Mouse (Mus musculus): ENCODE results near the gene Stk39. TPM values are rescaled to one million over a fixed set of nuclear protein-coding genes. Genes with fewer than 3 reads are reported as not detected.
A peak's percentile ranks its signal among the peaks of the same experiment; 100 is the strongest.

The Stk39 gene
- polyA plus RNA-seq, 1 experiment from 2014 or later = 53.0 TPM

DNA sequence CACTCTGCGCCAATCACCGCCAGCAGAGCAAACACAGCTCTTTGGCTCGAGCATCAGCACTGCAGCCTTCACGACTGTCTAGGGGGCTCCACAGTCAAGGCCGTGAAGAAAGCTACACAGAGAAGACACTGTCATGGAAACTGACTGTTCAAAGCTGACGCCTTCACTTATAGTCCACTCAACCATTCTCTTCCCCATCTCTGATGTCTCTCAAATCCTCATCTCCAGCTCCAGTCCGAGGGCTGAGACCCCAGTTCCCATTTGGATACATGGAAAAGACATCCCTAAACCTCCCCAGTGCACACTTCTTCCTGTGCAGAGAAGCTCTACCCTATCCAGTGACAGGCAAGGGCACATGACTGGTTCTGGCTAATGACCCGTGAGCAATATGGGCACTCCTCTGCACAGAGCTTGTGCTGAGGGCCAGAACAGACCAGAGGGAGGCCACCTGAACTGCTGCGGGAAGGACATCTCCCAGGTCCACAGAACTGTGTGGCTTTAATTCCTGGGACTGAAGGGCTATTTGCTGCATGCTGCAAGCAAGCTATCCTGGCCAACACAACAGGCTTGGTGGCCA is 38.2 kb downstream of the Stk39 start:
- H3K36me3 ChIP-seq (ENCODE audit: control insufficient read depth, insufficient read depth, low read length) = no peaks in the 10 kb centered on the region
- no peaks in the 10 kb centered on the region for H3K9me3 ChIP-seq (ENCODE audit: control insufficient read depth, low read length)
- no peak overlapping the region for H3K27ac ChIP-seq (ENCODE audit: low read depth, low read length)
- no peaks in the 10 kb centered on the region for H3K27me3 ChIP-seq (ENCODE audit: control insufficient read depth, insufficient read depth, low read length)
- peak; percentile 46; the same call in 1 of the 2 replicates for ATAC-seq (ENCODE audit: low FRiP score)
- WGBS = 85% methylated on average over 9 of the region's 9 CpGs
- no peak for DNase-seq (ENCODE audit: low spot score)
- H3K4me2 ChIP-seq (replicated peaks; ENCODE audit: low read depth, low read length) = no peak overlapping the region
- H3K4me3 ChIP-seq (ENCODE audit: low read depth, low read length) = no peak overlapping the region
- no peaks in the 10 kb centered on the region for H3K4me1 ChIP-seq (replicated peaks; ENCODE audit: control insufficient read depth, insufficient read depth, low read length)
- H3K9ac ChIP-seq (ENCODE audit: low read depth, low read length) = no peak overlapping the region

DNA sequence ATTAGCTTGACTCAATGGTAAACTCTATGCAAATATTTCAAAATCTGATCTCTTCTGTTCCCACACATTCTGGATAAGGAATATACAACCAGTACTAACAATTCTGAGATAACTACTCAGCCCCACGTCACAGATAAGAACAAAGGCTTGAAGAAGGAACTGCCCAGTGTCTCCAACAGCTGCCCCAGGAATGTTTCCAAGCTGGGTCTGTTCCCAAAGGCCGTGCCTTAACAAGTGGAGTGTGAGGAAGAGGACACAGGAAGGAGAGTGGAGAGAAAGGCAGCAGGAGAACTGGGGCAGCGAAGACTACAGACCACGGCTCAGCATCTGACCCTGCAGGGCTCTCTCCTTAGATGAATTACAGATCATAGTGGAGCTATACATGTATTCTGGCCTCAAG is 39.2 kb downstream of the Stk39 start:
- WGBS = 68% methylated on average over 4 of the region's 4 CpGs
- Histone ChIP-seq H3K9me3 (ENCODE audit: control insufficient read depth, low read length) (no peaks in the 10 kb centered on the region), H3K36me3 (ENCODE audit: control insufficient read depth, insufficient read depth, low read length) (no peaks in the 10 kb centered on the region), H3K27me3 (ENCODE audit: control insufficient read depth, insufficient read depth, low read length) (no peaks in the 10 kb centered on the region), H3K9ac (ENCODE audit: low read depth, low read length) (no peak overlapping the region), H3K4me2 (replicated peaks; ENCODE audit: low read depth, low read length) (no peak overlapping the region), H3K4me1 (replicated peaks; ENCODE audit: control insufficient read depth, insufficient read depth, low read length) (no peaks in the 10 kb centered on the region), H3K27ac (ENCODE audit: low read depth, low read length) (no peak overlapping the region), H3K4me3 (ENCODE audit: low read depth, low read length) (no peak overlapping the region)
- DNase-seq (ENCODE audit: low spot score) = no peak
- ATAC-seq (ENCODE audit: low FRiP score) = no peak

DNA sequence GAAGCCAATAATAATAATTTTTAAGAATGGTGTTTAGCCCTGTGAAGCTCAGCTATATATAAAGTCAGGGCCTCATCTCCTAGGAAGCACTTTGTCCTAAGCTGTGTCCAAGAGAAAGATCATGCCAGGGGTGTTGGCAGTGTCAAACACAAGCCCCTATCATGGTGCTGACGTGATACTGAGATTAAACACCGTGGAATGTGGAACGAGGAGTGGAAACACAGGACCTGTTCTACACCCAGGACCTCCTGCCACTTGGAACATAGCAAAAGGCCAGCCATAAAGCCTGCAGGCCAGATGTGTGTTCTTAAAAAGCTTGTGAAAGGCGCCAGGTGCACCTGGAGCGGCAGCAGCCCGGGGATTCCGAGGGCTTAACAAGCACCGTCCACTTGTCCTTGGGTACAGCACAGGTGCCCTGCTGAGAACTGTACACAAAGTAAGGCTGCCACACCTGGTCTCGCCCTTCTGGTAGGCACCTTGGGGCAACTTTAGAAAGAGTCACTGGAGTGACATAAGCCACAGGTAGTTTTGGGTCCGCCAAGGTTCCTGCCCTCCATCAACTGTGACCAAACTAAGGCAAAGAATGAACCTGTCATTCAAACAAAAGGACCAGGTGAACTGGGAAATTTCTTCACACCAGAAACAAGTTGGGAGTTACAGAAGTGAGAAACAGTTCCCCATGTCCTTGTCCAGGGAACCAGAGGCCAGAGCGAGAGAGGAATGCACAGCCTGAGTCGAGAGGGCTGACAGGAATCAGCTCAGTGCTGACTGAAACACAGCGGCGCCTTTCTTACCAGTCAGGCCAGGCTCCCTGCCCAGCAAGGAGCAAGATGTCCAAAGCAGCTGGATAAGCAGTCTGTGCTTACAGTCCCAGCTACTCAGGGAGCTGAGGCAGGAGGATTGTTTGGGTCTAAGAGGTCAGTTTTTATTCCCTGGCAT is 40.8 kb downstream of the Stk39 start:
- H3K4me1 ChIP-seq (replicated peaks; ENCODE audit: control insufficient read depth, insufficient read depth, low read length) = no peaks in the 10 kb centered on the region
- WGBS = 83% methylated on average over 14 of the region's 14 CpGs
- no peaks in the 10 kb centered on the region for H3K27me3 ChIP-seq (ENCODE audit: control insufficient read depth, insufficient read depth, low read length)
- H3K9me3 ChIP-seq (ENCODE audit: control insufficient read depth, low read length) = no peaks in the 10 kb centered on the region
- no peak for ATAC-seq (ENCODE audit: low FRiP score)
- no peak overlapping the region for H3K9ac ChIP-seq (ENCODE audit: low read depth, low read length)
- no peak overlapping the region for H3K4me3 ChIP-seq (ENCODE audit: low read depth, low read length)
- no peak overlapping the region for H3K4me2 ChIP-seq (replicated peaks; ENCODE audit: low read depth, low read length)
- DNase-seq (ENCODE audit: low spot score) = no peak
- no peak overlapping the region for H3K27ac ChIP-seq (ENCODE audit: low read depth, low read length)
- H3K36me3 ChIP-seq (ENCODE audit: control insufficient read depth, insufficient read depth, low read length) = no peaks in the 10 kb centered on the region

DNA sequence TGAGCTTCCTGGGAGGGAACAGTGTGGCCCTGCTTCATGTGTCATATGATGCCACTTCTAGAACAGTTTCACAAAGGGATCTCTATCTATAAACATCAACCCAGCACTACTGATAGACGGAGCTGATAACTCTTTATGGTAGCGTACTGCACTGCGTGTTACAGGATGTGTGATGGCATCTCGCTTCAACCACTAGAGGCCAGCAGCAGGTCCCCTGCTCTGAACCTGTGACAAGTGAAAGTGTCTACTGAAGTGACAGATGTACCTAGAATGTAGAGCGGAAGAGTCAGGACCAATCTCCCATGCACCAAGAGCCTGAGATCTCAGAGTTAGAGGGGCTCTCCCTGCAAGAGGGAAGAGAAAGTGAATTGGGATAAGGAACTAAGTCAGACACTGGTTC is 41.6 kb downstream of the Stk39 start:
- ATAC-seq (ENCODE audit: low FRiP score) = no peak
- Histone ChIP-seq H3K27ac (ENCODE audit: low read depth, low read length) (no peak overlapping the region), H3K4me1 (replicated peaks; ENCODE audit: control insufficient read depth, insufficient read depth, low read length) (no peaks in the 10 kb centered on the region), H3K27me3 (ENCODE audit: control insufficient read depth, insufficient read depth, low read length) (no peaks in the 10 kb centered on the region), H3K4me3 (ENCODE audit: low read depth, low read length) (no peak overlapping the region), H3K9ac (ENCODE audit: low read depth, low read length) (no peak overlapping the region), H3K36me3 (ENCODE audit: control insufficient read depth, insufficient read depth, low read length) (no peaks in the 10 kb centered on the region), H3K9me3 (ENCODE audit: control insufficient read depth, low read length) (no peaks in the 10 kb centered on the region), H3K4me2 (replicated peaks; ENCODE audit: low read depth, low read length) (no peak overlapping the region)
- no peak for DNase-seq (ENCODE audit: low spot score)
- 89% methylated on average over 5 of the region's 5 CpGs for WGBS

DNA sequence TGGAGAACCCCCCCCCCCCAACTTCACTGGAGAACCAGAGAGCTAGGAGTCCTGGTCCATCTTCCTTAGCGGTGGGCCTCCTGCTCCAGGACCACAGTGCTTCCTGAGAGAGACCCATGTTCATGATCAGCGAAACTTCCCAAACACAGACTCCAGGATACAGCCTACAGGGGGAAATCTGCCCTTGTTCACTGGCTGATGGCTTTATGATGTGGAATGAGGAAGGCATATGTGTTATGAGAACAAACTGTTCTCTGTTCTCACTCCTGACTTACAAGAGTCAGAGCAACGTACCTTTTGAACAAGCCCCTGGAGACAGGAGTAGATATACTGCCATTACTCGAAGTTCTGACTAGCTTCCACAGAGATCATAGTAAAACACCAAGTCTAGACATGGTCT is 42.6 kb downstream of the Stk39 start:
- WGBS = 89% methylated on average over 4 of the region's 4 CpGs
- Histone ChIP-seq H3K36me3 (ENCODE audit: control insufficient read depth, insufficient read depth, low read length) (no peaks in the 10 kb centered on the region), H3K9ac (ENCODE audit: low read depth, low read length) (no peak overlapping the region), H3K9me3 (ENCODE audit: control insufficient read depth, low read length) (no peaks in the 10 kb centered on the region), H3K27me3 (ENCODE audit: control insufficient read depth, insufficient read depth, low read length) (no peaks in the 10 kb centered on the region), H3K4me2 (replicated peaks; ENCODE audit: low read depth, low read length) (no peak overlapping the region), H3K27ac (ENCODE audit: low read depth, low read length) (no peak overlapping the region), H3K4me1 (replicated peaks; ENCODE audit: control insufficient read depth, insufficient read depth, low read length) (no peaks in the 10 kb centered on the region), H3K4me3 (ENCODE audit: low read depth, low read length) (no peak overlapping the region)
- no peak for ATAC-seq (ENCODE audit: low FRiP score)
- DNase-seq (ENCODE audit: low spot score) = no peak

DNA sequence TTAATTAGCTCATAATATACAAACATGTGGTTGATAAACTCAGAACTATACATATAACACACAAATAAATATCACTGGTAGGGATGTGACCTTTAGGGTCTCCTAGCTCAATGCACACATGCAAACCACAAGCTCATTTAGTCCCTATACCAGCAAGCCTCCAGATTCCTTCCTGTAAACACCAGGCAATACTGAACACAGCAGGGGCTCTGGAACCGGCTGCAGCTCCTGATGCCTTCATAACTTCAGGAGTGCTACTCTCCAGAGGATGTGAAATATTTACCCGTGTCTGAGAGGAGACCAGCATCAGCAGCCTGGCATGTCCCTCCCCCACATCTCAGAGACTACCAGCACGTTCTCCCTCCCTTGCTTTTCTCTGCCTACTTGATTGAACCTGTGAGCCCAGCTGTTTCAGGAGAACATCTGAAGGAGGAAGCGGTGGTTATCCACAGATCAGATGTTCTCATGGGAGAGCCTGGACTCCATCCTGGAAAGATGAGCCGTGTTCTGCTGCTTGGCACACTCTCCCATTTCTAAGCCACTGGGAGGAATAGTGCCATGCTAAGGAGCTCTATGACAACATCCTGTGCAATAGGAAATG is 45.0 kb downstream of the Stk39 start:
- H3K4me1 ChIP-seq (replicated peaks; ENCODE audit: control insufficient read depth, insufficient read depth, low read length) = no peaks in the 10 kb centered on the region
- DNase-seq (ENCODE audit: low spot score) = no peak
- no peak for ATAC-seq (ENCODE audit: low FRiP score)
- no peak overlapping the region for H3K4me3 ChIP-seq (ENCODE audit: low read depth, low read length)
- H3K36me3 ChIP-seq (ENCODE audit: control insufficient read depth, insufficient read depth, low read length) = no peaks in the 10 kb centered on the region
- H3K27ac ChIP-seq (ENCODE audit: low read depth, low read length) = no peak overlapping the region
- no peak overlapping the region for H3K4me2 ChIP-seq (replicated peaks; ENCODE audit: low read depth, low read length)
- no peaks in the 10 kb centered on the region for H3K9me3 ChIP-seq (ENCODE audit: control insufficient read depth, low read length)
- H3K27me3 ChIP-seq (ENCODE audit: control insufficient read depth, insufficient read depth, low read length) = no peaks in the 10 kb centered on the region
- H3K9ac ChIP-seq (ENCODE audit: low read depth, low read length) = no peak overlapping the region
- WGBS = 72% methylated on average over 5 of the region's 5 CpGs

DNA sequence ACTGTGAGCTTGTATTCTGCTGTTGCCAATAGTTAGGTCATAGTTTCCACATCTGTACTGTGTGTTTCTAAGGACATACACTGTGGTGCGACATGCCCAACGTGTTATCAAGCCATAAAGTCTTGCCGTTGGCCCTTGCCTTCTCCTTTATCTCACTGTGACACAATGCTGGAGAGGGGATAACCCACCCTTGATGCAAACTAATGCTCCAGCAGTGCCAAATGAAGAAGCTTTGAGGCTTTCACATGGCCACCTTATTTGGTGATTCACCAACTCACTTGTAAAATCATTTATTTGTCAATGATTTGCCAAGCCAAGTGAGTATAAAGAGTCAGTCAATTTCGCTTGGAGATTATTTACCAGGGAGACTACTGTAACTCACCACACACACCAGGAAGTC is 46.0 kb downstream of the Stk39 start:
- no peaks in the 10 kb centered on the region for H3K4me1 ChIP-seq (replicated peaks; ENCODE audit: control insufficient read depth, insufficient read depth, low read length)
- H3K9me3 ChIP-seq (ENCODE audit: control insufficient read depth, low read length) = no peaks in the 10 kb centered on the region
- no peaks in the 10 kb centered on the region for H3K36me3 ChIP-seq (ENCODE audit: control insufficient read depth, insufficient read depth, low read length)
- WGBS = 94% methylated on average over 4 of the region's 4 CpGs
- no peaks in the 10 kb centered on the region for H3K27me3 ChIP-seq (ENCODE audit: control insufficient read depth, insufficient read depth, low read length)
- H3K9ac ChIP-seq (ENCODE audit: low read depth, low read length) = no peak overlapping the region
- no peak overlapping the region for H3K4me3 ChIP-seq (ENCODE audit: low read depth, low read length)
- H3K4me2 ChIP-seq (replicated peaks; ENCODE audit: low read depth, low read length) = no peak overlapping the region
- H3K27ac ChIP-seq (ENCODE audit: low read depth, low read length) = no peak overlapping the region
- ATAC-seq (ENCODE audit: low FRiP score) = no peak
- no peak for DNase-seq (ENCODE audit: low spot score)

DNA sequence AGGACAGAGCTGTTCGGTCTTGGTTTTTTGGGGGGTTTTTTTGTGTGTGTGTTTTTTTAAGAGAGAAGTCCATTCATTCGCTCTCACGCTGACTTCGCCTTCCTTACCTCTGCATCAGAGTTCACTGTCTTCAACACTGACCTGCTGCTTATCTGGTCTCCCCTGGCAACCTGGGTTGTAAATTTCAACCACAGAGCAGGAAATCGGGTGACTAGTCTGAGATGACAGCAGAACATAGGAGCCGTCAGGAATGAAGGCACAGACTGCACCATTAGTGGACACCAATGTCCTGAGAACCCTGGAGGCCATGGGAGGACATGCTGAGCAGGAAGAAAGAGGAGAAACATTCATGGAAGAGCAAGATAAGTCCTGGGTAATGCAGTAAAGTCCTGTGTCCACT is 51.1 kb downstream of the Stk39 start:
- no peak overlapping the region for H3K27ac ChIP-seq (ENCODE audit: low read depth, low read length)
- H3K36me3 ChIP-seq (ENCODE audit: control insufficient read depth, insufficient read depth, low read length) = no peaks in the 10 kb centered on the region
- no peak overlapping the region for H3K4me3 ChIP-seq (ENCODE audit: low read depth, low read length)
- no peaks in the 10 kb centered on the region for H3K9me3 ChIP-seq (ENCODE audit: control insufficient read depth, low read length)
- 79% methylated on average over 6 of the region's 6 CpGs for WGBS
- H3K27me3 ChIP-seq (ENCODE audit: control insufficient read depth, insufficient read depth, low read length) = no peaks in the 10 kb centered on the region
- DNase-seq (ENCODE audit: low spot score) (no peak), ATAC-seq (ENCODE audit: low FRiP score) (no peak)
- no peak overlapping the region for H3K9ac ChIP-seq (ENCODE audit: low read depth, low read length)
- no peaks in the 10 kb centered on the region for H3K4me1 ChIP-seq (replicated peaks; ENCODE audit: control insufficient read depth, insufficient read depth, low read length)
- H3K4me2 ChIP-seq (replicated peaks; ENCODE audit: low read depth, low read length) = no peak overlapping the region
